Mouse (Mus musculus) heart, adult 18-20 months (tissue): ENCODE results near the gene Gm17359. TPM values are rescaled to one million over a fixed set of nuclear protein-coding genes. Genes with fewer than 3 reads are reported as not detected.
A peak's percentile ranks its signal among the peaks of the same experiment; 100 is the strongest.

Experiments
- DNase-seq, 2 experiments: peaks; one replicate each; pipeline ENCODE4 v3.0.0; 2021 to 2022; ENCODE audit warnings: mixed read lengths in 1 of 2
- total RNA-seq, 2 experiments: library from RNA; stranded (reverse); gene quantifications; 2 replicates each; pipeline ENCODE4 v1.2.3; 2021

The Gm17359 gene
- total RNA-seq, 2 experiments from 2014 or later, result not detected

- peak; percentile 59 to 61 for DNase-seq
Observed at GRCm38 (mm10) chr3:79475980-79476379, 139.5 kb downstream of the Gm17359 start.

GRCm38 (mm10) chr3:79478400-79478799 lies 141.9 kb downstream of the Gm17359 start:
- no peak for DNase-seq

- no peak for DNase-seq
Observed at GRCm38 (mm10) chr3:79478880-79479279, 142.4 kb downstream of the Gm17359 start.

DNA sequence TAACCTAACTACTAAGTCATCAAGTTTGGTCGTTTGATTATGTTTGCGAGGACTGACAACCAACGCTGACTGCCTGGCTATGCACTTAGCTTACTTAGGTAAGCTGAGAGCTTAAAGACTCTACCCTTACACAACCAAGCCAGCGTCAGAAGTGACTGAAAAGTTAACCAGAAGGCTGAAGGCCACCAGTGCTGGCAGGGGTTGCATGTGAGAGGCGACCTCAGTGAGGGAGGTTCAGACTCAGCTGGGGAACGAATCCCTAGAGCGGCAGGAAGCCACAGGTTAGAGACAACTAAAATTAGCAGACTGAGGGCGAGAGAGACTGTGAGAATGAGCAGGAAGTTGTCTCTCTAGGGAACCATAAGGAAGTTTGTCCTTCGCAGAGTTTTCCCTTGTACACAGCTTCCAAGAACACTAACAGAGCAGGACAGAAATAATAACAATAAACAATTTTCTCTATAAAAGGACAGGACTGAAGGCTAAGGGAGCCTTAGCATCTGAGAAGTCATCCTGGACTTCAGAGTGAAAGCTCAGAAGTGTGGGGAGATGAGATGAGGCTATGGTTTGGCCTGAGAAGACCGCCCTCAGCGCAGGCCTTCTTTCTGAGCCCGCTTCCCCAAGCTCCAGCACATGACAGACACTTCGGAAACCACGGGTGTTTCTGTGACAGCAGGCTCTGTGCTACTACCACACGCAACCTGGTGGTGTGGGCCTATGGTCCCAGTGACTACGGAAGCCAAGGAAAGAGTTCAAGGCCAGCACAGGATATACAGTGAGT lies 148.0 kb downstream of the Gm17359 start:
- DNase-seq, result peak in 1 of 2 experiments; percentile 43

DNA sequence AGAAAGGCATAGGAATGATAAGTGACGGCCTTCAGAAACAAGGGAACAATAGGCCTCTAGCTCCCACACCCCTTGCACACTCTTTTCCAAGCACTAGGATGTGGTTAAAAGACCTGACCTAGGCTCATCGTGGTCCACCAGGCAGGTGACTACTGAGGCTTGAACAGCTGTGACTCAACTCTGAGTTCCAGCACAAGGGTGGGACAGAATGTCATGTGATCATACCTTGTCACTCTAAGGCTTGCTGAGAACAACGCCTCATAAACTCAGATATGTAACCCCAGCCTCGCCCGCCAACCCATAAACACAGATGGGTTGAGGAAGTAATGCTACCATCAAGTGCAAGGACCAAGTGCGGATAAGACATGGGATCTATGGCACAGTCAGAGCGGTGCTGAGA lies 151.6 kb downstream of the Gm17359 start:
- DNase-seq, result no peak

DNA sequence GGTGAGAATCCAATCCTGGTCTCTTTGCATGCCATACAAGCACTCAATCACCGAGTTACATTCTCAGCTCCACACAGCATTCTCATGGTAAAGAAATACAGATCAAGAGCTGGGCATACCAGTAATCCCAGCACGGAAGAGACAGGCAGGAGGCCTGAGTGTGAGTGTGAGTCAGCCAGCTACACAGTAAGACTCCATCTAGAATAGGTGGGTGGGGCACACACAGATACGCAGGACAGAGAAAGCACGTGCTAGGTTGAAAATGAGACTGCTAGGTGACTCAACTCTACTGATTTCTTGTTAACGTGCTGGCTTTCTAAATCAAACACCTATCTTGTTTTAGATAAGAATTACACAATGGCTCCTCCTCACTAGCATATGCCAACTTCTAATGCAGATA lies 153.6 kb downstream of the Gm17359 start:
- DNase-seq, result no peak

- DNase-seq, result no peak
Observed at GRCm38 (mm10) chr3:79491614-79492013, 155.2 kb downstream of the Gm17359 start.

- DNase-seq, result no peak
Observed at GRCm38 (mm10) chr3:79493064-79493463, 156.6 kb downstream of the Gm17359 start.

- peak; percentile 56 to 64 for DNase-seq
Observed at GRCm38 (mm10) chr3:79494028-79494427, 157.6 kb downstream of the Gm17359 start.

GRCm38 (mm10) chr3:79495151-79495550 lies 158.7 kb downstream of the Gm17359 start:
- DNase-seq, result peak in 1 of 2 experiments; percentile 34

GRCm38 (mm10) chr3:79496668-79497067 lies 160.2 kb downstream of the Gm17359 start:
- no peak for DNase-seq

DNA sequence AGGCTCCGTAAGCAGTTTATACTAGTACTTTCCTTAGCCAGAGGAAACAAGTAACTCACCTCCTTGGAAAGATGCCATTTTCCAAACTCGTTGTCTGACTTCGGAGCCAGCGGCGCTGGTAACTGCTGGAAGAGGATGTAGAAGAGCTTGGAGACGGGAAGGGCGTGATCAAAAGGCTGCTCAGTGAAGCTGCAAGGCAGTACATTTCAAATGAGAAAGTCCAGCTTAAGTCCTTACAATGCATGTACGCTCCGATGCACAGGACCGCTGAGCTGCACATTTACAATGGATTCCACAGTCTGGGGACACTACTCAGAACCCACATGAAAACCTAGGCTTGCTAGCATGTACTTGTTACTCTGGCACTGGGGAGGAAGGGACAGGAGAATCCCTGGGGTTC lies 163.8 kb downstream of the Gm17359 start:
- DNase-seq, result peak; percentile 52 to 70

GRCm38 (mm10) chr3:79501166-79501728 lies 164.8 kb downstream of the Gm17359 start:
- DNase-seq, result no peak

Other genes starting within 250 kb of the Gm17359 start
- 10 to 100 TPM; 34.3 to 34.5 TPM for gene Rapgef2, start 50.1 kb upstream of the Gm17359 start, total RNA-seq
- gene Fnip2, start 231.1 kb downstream of the Gm17359 start, total RNA-seq, result 10 to 100 TPM; 24.7 to 24.8 TPM